Mouse (Mus musculus) liver, embryonic 14.5 days (tissue): ENCODE results near the gene Gm38100. TPM values are rescaled to one million over a fixed set of nuclear protein-coding genes. Genes with fewer than 3 reads are reported as not detected.

Experiments
- ATAC-seq: fragments of 200-750 bp; cut with Nextera tagmentation; 2 replicates; pipeline ENCODE4 v1.8.0; 2017; ENCODE audit warnings: moderate number of reproducible peaks, mild to moderate bottlenecking, moderate library complexity; ENCODE audit not compliant: insufficient read depth
- DNase-seq, 3 experiments: peaks; one replicate each; pipeline ENCODE4 v3.0.0-alpha.2; 2012 to 2013; ENCODE audit warnings: low read depth in 3 of 3, low spot score in 3 of 3
- H3K27ac ChIP-seq: fragments of 300-500 bp; sonication (generic); 2 replicates; pipeline ENCODE4 v1.5.1; 2014; ENCODE audit warnings: moderate library complexity, mild to moderate bottlenecking, control low read depth, inconsistent platforms
- H3K27me3 ChIP-seq: fragments of 300-500 bp; sonication (generic); 2 replicates; pipeline ENCODE4 v1.6.1; 2014; ENCODE audit warnings: mild to moderate bottlenecking, low read length, moderate library complexity; ENCODE audit not compliant: control insufficient read depth, insufficient read depth
- H3K36me3 ChIP-seq: fragments of 300-500 bp; sonication (generic); replicated peaks from 2 replicates; pipeline ENCODE4 v1.6.1; 2014; ENCODE audit warnings: low read depth; ENCODE audit not compliant: control insufficient read depth, insufficient read depth
- H3K4me1 ChIP-seq, 2 experiments: fragments of 200-500 bp in 1 of 2; fragments of 300-500 bp in 1 of 2; sonication (generic) in 1 of 2; replicated peaks; 2 replicates each; pipeline ENCODE4 v1.6.1; 2012 to 2014; ENCODE audit warnings: antibody characterized with exemption in 1 of 2, inconsistent platforms in 1 of 2, low read length in 1 of 2; ENCODE audit not compliant: control insufficient read depth in 2 of 2, insufficient read depth in 2 of 2
- H3K4me2 ChIP-seq: fragments of 300-500 bp; sonication (generic); 2 replicates; pipeline ENCODE4 v1.6.1; 2014; ENCODE audit warnings: low read depth, mild to moderate bottlenecking, control low read depth, moderate library complexity
- H3K4me3 ChIP-seq, 2 experiments: fragments of 200-500 bp in 1 of 2; fragments of 300-500 bp in 1 of 2; sonication (generic) in 1 of 2; 2 replicates each; pipeline ENCODE4 v1.5.1; 2012 to 2014; ENCODE audit warnings: low read depth in 2 of 2, low read length in 2 of 2, mild to moderate bottlenecking in 2 of 2, control low read depth in 1 of 2, inconsistent platforms in 1 of 2, moderate library complexity in 1 of 2; ENCODE audit not compliant: insufficient read depth in 1 of 2
- H3K9ac ChIP-seq: fragments of 300-500 bp; sonication (generic); replicated peaks from 2 replicates; pipeline ENCODE4 v1.6.1; 2014; ENCODE audit warnings: mild to moderate bottlenecking, control low read depth, moderate library complexity
- H3K9me3 ChIP-seq: fragments of 300-500 bp; sonication (generic); 2 replicates; pipeline ENCODE4 v1.6.1; 2016; ENCODE audit warnings: low read length, mixed read lengths; ENCODE audit not compliant: control insufficient read depth
- CTCF ChIP-seq: IDR thresholded peaks from 2 replicates; pipeline ENCODE4 v1.5.1; 2016; ENCODE audit warnings: antibody characterized with exemption, low read depth, control low read depth
- EP300 ChIP-seq: IDR thresholded peaks from 2 replicates; pipeline ENCODE4 v1.6.1; 2016; ENCODE audit warnings: antibody characterized with exemption, low read depth
- WGBS: fragments of 180-500 bp; shearing (Covaris S2); extraction: QIAGEN DNeasy Blood & Tissue Kit; methylation state at CpG from one replicate; pipeline ENCODE4 v1.1.7; 2014; ENCODE audit not compliant: insufficient replicate concordance; 5-methylcytosine and 5-hydroxymethylcytosine counted together
- polyA plus RNA-seq, 2 experiments: library from polyadenylated mRNA; depleted of rRNA in 1 of 2; stranded (reverse) in 1 of 2; unstranded in 1 of 2; fragments of >200 nt; fragmentation: Nextera tagmentation in 1 of 2; extraction: Ambion mirVana in 1 of 2; gene quantifications; 2 replicates each; pipeline versions ENCODE4 v1.2.1 to v1.2.3; 2012 to 2014

Gm38100 gene
- polyA plus RNA-seq, 2 experiments = not detected

DNA sequence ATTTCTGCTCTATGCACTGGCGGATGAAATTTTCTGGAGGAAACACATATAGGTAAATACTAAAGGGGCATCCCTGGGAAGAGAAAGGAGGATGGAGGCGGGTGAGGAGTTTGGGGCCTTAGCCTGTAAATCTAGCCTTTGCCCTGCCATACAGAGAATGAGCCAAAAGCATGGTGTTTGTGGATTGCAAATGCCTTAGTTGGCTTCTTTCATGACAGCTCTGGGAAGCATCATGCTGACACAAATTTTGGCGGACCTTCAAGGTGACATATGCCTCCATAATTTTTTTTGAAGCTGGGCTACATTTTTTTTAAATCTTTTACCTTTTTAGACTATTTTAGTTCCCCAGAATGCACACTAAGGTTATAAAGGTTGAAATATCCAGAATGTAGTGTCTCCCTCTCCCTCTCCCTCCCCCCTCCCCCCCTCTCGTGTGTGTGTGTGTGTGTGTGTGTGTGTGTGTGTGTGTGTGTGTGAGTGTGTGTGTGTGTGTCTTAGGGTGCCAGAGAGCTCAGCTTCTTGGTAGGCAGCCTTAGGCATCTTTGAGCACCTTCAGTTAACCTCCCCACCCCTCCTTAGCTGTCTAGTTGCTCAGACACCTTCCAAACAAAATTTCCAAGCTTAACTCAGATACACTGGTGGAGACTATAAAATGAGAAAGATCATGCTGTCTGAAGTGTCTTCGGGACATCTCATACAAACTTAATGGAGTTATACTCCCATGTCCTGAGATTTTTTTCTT lies 47.0 kb downstream of the Gm38100 start:
- no peak for TF ChIP-seq EP300
- no peak for TF ChIP-seq CTCF
- no peaks in the 10 kb centered on the region for H3K4me1 ChIP-seq
- H3K27ac ChIP-seq = no peak overlapping the region
- no peak overlapping the region for H3K4me3 ChIP-seq
- H3K36me3 ChIP-seq = no peaks in the 10 kb centered on the region
- DNase-seq (no peak), ATAC-seq (no peak)
- H3K27me3 ChIP-seq = no peaks in the 10 kb centered on the region
- no peaks in the 10 kb centered on the region for H3K9me3 ChIP-seq
- H3K9ac ChIP-seq = no peak overlapping the region
- H3K4me2 ChIP-seq = no peak overlapping the region
- WGBS = 61% methylated on average over 5 of the region's 5 CpGs

DNA sequence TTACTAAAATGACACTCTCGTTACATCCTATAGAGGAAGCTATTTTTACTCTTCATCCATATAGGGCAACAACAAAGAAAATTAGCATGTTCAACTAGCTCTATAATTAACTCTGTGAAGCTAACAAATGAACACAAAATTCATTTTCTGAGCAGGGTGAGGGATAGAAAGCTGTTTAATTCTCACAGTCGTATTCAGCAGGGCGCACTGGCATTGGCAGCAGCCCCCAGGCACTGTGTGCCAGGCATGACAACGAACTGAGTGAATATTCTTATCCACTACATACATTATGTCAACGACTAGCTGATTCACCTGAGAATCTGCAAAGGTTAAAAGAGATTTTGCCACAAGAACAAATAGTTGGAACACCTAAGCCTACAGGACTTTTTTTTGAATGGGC lies 50.6 kb downstream of the Gm38100 start:
- TF ChIP-seq CTCF (no peak), EP300 (no peak)
- no peak for DNase-seq
- WGBS = 58% methylated on average over 5 of the region's 5 CpGs

More for the DNA sequence above, 50.6 kb downstream of the Gm38100 start:
- H3K4me2 ChIP-seq = no peak overlapping the region
- H3K27me3 ChIP-seq = no peaks in the 10 kb centered on the region
- H3K9me3 ChIP-seq = no peaks in the 10 kb centered on the region
- no peak overlapping the region for H3K27ac ChIP-seq
- no peaks in the 10 kb centered on the region for H3K4me1 ChIP-seq
- no peak overlapping the region for H3K9ac ChIP-seq
- no peak for ATAC-seq
- H3K36me3 ChIP-seq = no peaks in the 10 kb centered on the region
- H3K4me3 ChIP-seq = no peak overlapping the region

Other genes starting within 250 kb of the Gm38100 start
- gene Opn3, start 227.6 kb upstream of the Gm38100 start, polyA plus RNA-seq (2012; rRNA removed) = 0.50 and 0.54 TPM in 2 replicates
- 1.1 TPM in 2 replicates for gene Opn3, start 227.6 kb upstream of the Gm38100 start, polyA plus RNA-seq (2014; fragmentation: Nextera tagmentation; extraction: Ambion mirVana)
- gene Chml, start 227.4 kb upstream of the Gm38100 start, polyA plus RNA-seq (2012; rRNA removed) = 0.74 and 1.1 TPM in 2 replicates
- 0.81 and 0.82 TPM in 2 replicates for gene Chml, start 227.4 kb upstream of the Gm38100 start, polyA plus RNA-seq (2014; fragmentation: Nextera tagmentation; extraction: Ambion mirVana)
- not detected in 2 replicates for gene Wdr64, start 221.7 kb upstream of the Gm38100 start, polyA plus RNA-seq (2012; rRNA removed)
- gene Wdr64, start 221.7 kb upstream of the Gm38100 start, polyA plus RNA-seq (2014; fragmentation: Nextera tagmentation; extraction: Ambion mirVana) = not detected in 2 replicates
- gene Exo1, start 39.7 kb upstream of the Gm38100 start, polyA plus RNA-seq (2012; rRNA removed) = 4.8 and 10.9 TPM in 2 replicates
- gene Exo1, start 39.7 kb upstream of the Gm38100 start, polyA plus RNA-seq (2014; fragmentation: Nextera tagmentation; extraction: Ambion mirVana) = 39.2 and 47.3 TPM in 2 replicates
- 0.12 and 0.13 TPM in 2 replicates for gene Rbm8a2, start 58.8 kb downstream of the Gm38100 start, polyA plus RNA-seq (2012; rRNA removed)
- gene Rbm8a2, start 58.8 kb downstream of the Gm38100 start, polyA plus RNA-seq (2014; fragmentation: Nextera tagmentation; extraction: Ambion mirVana) = 0.37 and 0.39 TPM in 2 replicates